Mouse (Mus musculus) kidney, embryonic 14.5 days (tissue): ENCODE results near the gene Ifitm5. TPM values are rescaled to one million over a fixed set of nuclear protein-coding genes. Genes with fewer than 3 reads are reported as not detected.
A peak's percentile ranks its signal among the peaks of the same experiment; 100 is the strongest.

Source experiments
- ATAC-seq: fragments of 200-750 bp; cut with Nextera tagmentation; 2 replicates; pipeline ENCODE4 v1.8.0; 2017; ENCODE audit warnings: moderate number of reproducible peaks, mild to moderate bottlenecking, moderate TSS enrichment, moderate library complexity; ENCODE audit not compliant: low FRiP score, low TSS enrichment
- H3K27ac ChIP-seq: fragments of 300-500 bp; sonication (generic); 2 replicates; pipeline ENCODE4 v1.5.1; 2014; ENCODE audit warnings: low read depth, mild to moderate bottlenecking, low read length, moderate library complexity, mixed read lengths
- H3K27me3 ChIP-seq: fragments of 300-500 bp; sonication (generic); 2 replicates; pipeline ENCODE4 v1.6.1; 2014; ENCODE audit warnings: mild to moderate bottlenecking, low read length; ENCODE audit not compliant: control insufficient read depth, insufficient read depth
- H3K36me3 ChIP-seq: fragments of 300-500 bp; sonication (generic); 2 replicates; pipeline ENCODE4 v1.6.1; 2014; ENCODE audit warnings: low read length, mixed read lengths; ENCODE audit not compliant: control insufficient read depth, insufficient read depth
- H3K4me1 ChIP-seq: fragments of 300-500 bp; sonication (generic); 2 replicates; pipeline ENCODE4 v1.6.1; 2014; ENCODE audit warnings: low read length, mixed read lengths; ENCODE audit not compliant: control insufficient read depth, insufficient read depth
- H3K4me2 ChIP-seq: fragments of 300-500 bp; sonication (generic); replicated peaks from 2 replicates; pipeline ENCODE4 v1.6.1; 2014; ENCODE audit warnings: low read depth, mild to moderate bottlenecking, low read length
- H3K4me3 ChIP-seq: fragments of 300-500 bp; sonication (generic); 2 replicates; pipeline ENCODE4 v1.5.1; 2014; ENCODE audit warnings: mild to moderate bottlenecking, low read length
- H3K9ac ChIP-seq: fragments of 300-500 bp; sonication (generic); 2 replicates; pipeline ENCODE4 v1.6.1; 2014; ENCODE audit warnings: low read depth, mild to moderate bottlenecking, low read length, moderate library complexity
- H3K9me3 ChIP-seq: fragments of 300-500 bp; sonication (generic); 2 replicates; pipeline ENCODE4 v1.6.1; 2016; ENCODE audit warnings: low read length; ENCODE audit not compliant: control insufficient read depth
- WGBS: fragments of 180-500 bp; shearing (Covaris S2); extraction: QIAGEN DNeasy Blood & Tissue Kit; methylation state at CpG from one replicate; pipeline ENCODE4 v1.1.7; 2014; 5-methylcytosine and 5-hydroxymethylcytosine counted together
- polyA plus RNA-seq: library from polyadenylated mRNA; unstranded; fragments of >200 nt; fragmentation: Nextera tagmentation; extraction: Ambion mirVana; gene quantifications from 2 replicates; pipeline ENCODE4 v1.2.1, GENCODE M21; 2014

The Ifitm5 gene
- polyA plus RNA-seq, 1 experiment from 2014 or later, result 2.6 TPM

GRCm38 (mm10) chr7:140938896-140939295 is 11.2 kb downstream of the Ifitm5 start:
- H3K27ac ChIP-seq, result 0 out of 2 replicates have a peak overlapping the region, but pooled peaks have one; percentile 56
- H3K4me3 ChIP-seq, result no peak overlapping the region
- 38% methylated on average over 2 of the region's 2 CpGs for WGBS

DNA sequence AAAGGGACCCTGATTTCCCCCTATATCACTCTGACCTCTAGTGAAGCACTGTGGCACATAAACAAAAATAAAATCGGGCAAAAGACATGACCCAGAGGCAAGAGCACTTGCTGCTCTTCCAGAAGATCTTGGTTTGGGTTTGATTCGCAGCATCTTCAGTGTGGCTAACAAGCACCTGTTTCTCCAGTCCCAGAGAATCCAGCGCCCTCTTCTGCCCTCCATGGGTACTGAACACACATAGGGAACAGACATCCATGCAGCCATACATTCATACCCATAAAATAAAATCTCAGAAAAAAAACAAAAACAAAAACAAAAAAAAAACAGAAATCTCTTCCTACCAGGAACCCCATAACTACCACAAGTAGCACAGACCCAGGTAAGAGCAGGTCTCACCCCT is 11.7 kb downstream of the Ifitm5 start:
- 52% methylated on average over 3 of the region's 3 CpGs for WGBS

More at GRCm38 (mm10) chr7:140938896-140939295, 11.2 kb downstream of the Ifitm5 start:
- Histone ChIP-seq H3K36me3 (no peaks in the 10 kb centered on the region), H3K4me2 (no peak overlapping the region), H3K4me1 (peaks cover 15% of the 10 kb centered on the region; the same call in 1 of the 2 replicates), H3K9ac (no peak overlapping the region), H3K9me3 (no peaks in the 10 kb centered on the region), H3K27me3 (peaks cover 13% of the 10 kb centered on the region)
- no peak for ATAC-seq

DNA sequence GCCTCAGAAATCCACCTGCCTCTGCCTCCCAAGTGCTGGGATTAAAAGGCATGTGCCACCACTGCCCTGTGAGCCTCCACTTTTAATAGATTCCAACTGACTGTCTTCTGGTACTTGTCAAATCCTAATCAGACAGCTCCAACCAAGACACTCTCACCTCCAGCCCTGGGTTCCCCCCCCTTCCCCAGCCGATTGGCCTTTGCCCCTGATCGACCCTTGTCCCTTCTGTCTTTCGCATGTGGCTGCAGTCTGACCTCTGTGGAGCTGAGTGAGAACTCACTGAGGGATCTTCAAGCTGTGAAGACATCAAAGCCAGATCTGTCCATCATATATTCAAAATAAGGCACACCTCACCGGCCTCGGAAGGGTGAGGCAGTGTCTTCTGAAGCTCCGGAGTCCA is 22.9 kb downstream of the Ifitm5 start:
- H3K4me1 ChIP-seq, result peaks cover 7% of the 10 kb centered on the region
- no peak overlapping the region for H3K4me2 ChIP-seq
- ATAC-seq, result no peak
- peaks cover 30% of the 10 kb centered on the region for H3K27me3 ChIP-seq
- 91% methylated on average over 6 of the region's 6 CpGs for WGBS
- H3K4me3 ChIP-seq, result no peak overlapping the region
- no peak overlapping the region for H3K27ac ChIP-seq
- no peak overlapping the region for H3K9ac ChIP-seq
- no peaks in the 10 kb centered on the region for H3K36me3 ChIP-seq
- no peaks in the 10 kb centered on the region for H3K9me3 ChIP-seq

More for the DNA sequence above, 11.7 kb downstream of the Ifitm5 start:
- H3K36me3 ChIP-seq, result no peaks in the 10 kb centered on the region
- no peak overlapping the region for H3K4me2 ChIP-seq
- no peaks in the 10 kb centered on the region for H3K9me3 ChIP-seq
- H3K27me3 ChIP-seq, result peaks cover 13% of the 10 kb centered on the region
- no peak overlapping the region for H3K9ac ChIP-seq
- H3K27ac ChIP-seq, result no peak overlapping the region
- ATAC-seq, result no peak
- H3K4me3 ChIP-seq, result no peak overlapping the region
- peaks cover 15% of the 10 kb centered on the region; the same call in 1 of the 2 replicates for H3K4me1 ChIP-seq

GRCm38 (mm10) chr7:140923070-140923775 is 26.9 kb downstream of the Ifitm5 start:
- no peak overlapping the region for H3K27ac ChIP-seq

DNA sequence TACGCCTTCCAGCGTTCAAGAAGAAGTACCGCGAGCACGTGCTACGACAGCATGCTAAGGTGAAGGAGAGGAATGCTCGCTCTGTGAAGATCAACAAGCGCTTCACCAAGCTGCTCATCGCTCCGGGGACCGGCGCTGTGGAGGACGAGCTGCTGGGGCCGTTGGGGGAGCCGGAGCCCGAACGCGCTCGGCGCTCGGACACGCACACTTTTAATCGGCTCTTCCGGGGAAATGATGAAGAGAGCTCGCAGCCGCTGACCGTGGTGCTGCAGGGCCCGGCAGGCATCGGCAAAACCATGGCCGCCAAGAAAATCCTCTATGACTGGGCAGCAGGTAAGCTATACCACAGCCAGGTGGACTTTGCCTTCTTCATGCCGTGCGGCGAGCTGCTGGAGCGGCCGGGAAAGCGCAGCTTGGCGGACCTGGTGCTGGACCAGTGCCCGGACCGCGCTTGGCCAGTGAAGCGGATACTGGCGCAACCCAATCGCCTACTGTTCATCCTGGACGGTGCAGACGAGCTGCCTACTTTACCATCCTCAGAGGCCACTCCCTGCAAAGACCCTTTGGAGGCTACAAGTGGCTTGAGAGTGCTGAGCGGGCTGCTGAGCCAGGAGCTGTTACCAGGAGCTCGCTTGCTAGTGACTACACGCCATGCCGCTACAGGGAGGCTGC is 27.6 kb downstream of the Ifitm5 start:
- H3K4me3 ChIP-seq, result peak overlapping the region; percentile 35
- under 1% methylated on average over 49 of the region's 49 CpGs for whole genome bisulfite sequencing
- H3K9ac ChIP-seq, result no peak overlapping the region
- H3K4me1 ChIP-seq, result peaks cover 10% of the 10 kb centered on the region
- H3K9me3 ChIP-seq, result no peaks in the 10 kb centered on the region
- peaks cover 51% of the 10 kb centered on the region for H3K27me3 ChIP-seq
- peak; percentile 91 for ATAC-seq
- H3K4me2 ChIP-seq, result peak overlapping the region; percentile 58
- no peak overlapping the region for H3K27ac ChIP-seq
- H3K36me3 ChIP-seq, result no peaks in the 10 kb centered on the region

More at GRCm38 (mm10) chr7:140923070-140923775, 26.9 kb downstream of the Ifitm5 start:
- H3K27me3 ChIP-seq, result peaks cover 48% of the 10 kb centered on the region
- no peaks in the 10 kb centered on the region for H3K36me3 ChIP-seq
- H3K9ac ChIP-seq, result no peak overlapping the region
- peak overlapping the region; percentile 58 for H3K4me2 ChIP-seq
- ATAC-seq, result no peak; the same call in 1 of the 2 replicates
- H3K4me3 ChIP-seq, result peak overlapping the region; percentile 35
- WGBS, result 17% methylated on average over 30 of the region's 30 CpGs
- peaks cover 10% of the 10 kb centered on the region for H3K4me1 ChIP-seq
- no peaks in the 10 kb centered on the region for H3K9me3 ChIP-seq

- Histone ChIP-seq H3K27me3 (peaks cover 51% of the 10 kb centered on the region), H3K36me3 (no peaks in the 10 kb centered on the region), H3K9ac (no peak overlapping the region), H3K27ac (no peak overlapping the region), H3K9me3 (no peaks in the 10 kb centered on the region), H3K4me3 (peak overlapping the region; percentile 35), H3K4me1 (peaks cover 10% of the 10 kb centered on the region), H3K4me2 (no peak overlapping the region; the same call in 1 of the 2 replicates)
- ATAC-seq, result 0 out of 2 replicates have a peak, but pooled peaks have one; percentile 30
- WGBS, result 22% methylated on average over 22 of the region's 22 CpGs
Measured at GRCm38 (mm10) chr7:140921225-140921975, 28.7 kb downstream of the Ifitm5 start.

GRCm38 (mm10) chr7:140920418-140921029 is 29.6 kb downstream of the Ifitm5 start, which contains the start of gene Nlrp6:
Nlrp6 (plus strand) TSS chr7:140920902.
- Histone ChIP-seq H3K4me3 (peak within 1 kb of the TSS; percentile 35; the same call in 1 of the 2 replicates), H3K27me3 (peaks cover 51% of the 10 kb centered on the region), H3K27ac (no peak within 1 kb of the TSS), H3K36me3 (no peaks in the 10 kb centered on the region), H3K9me3 (no peaks in the 10 kb centered on the region), H3K9ac (no peak within 1 kb of the TSS), H3K4me2 (no peak within 1 kb of the TSS), H3K4me1 (peaks cover 10% of the 10 kb centered on the region)
- WGBS, result 54% methylated on average over 8 of the region's 8 CpGs
- ATAC-seq, result no peak

DNA sequence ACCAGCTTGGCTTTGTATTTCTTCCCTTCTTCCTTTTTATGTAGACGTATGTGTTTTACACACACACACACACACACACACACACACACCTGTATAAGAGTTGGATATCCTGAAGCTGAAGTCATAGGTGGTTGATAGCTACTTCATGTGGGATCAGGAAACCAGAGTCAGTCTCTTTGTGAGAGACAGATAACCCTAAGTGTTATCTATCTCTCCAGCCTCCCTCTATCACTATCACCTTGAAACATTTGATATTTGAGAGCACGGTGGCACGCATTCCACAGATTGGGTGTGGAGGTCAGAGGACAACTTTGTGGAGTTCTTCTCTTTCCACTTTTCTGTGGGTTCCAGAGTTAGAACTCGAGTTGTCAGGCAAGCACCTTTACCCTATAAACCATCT is 30.2 kb downstream of the Ifitm5 start:
- H3K4me2 ChIP-seq, result no peak overlapping the region
- no peak overlapping the region for H3K27ac ChIP-seq
- H3K27me3 ChIP-seq, result peaks cover 49% of the 10 kb centered on the region
- WGBS, result 52% methylated on average over 4 of the region's 4 CpGs
- H3K36me3 ChIP-seq, result no peaks in the 10 kb centered on the region
- no peak overlapping the region for H3K4me3 ChIP-seq
- no peak for ATAC-seq
- no peak overlapping the region for H3K9ac ChIP-seq
- no peaks in the 10 kb centered on the region for H3K9me3 ChIP-seq
- peaks cover 10% of the 10 kb centered on the region for H3K4me1 ChIP-seq
